Mouse (Mus musculus) left cerebral cortex, adult 8-10 months (tissue): ENCODE measurements at regions not wholly inside any gene's neighbourhood (a gene's known extent, or its start where the extent isn't known, plus 50 kb on each side); places are given as distances from the start of the nearest gene placed in this dataset.
"Not testable (repeated sequence)": the region's sequence is repeated elsewhere in the genome, so short reads cannot be mapped to it uniquely, and the experiment has no call there.

ENCODE experiments used
- DNase-seq, 2 experiments: peaks; one replicate each; pipeline ENCODE4 v3.0.0; 2022; ENCODE audit warnings: low spot score in 2 of 2

- no peak for DNase-seq
These were observed 95.7 kb downstream of the Mfap3l start for GRCm38 (mm10) chr8:60728339-60728738.

GRCm38 (mm10) chr8:60732545-60732944, 99.9 kb downstream of the Mfap3l start:
- no peak for DNase-seq

- DNase-seq, result no peak
These were observed 103.3 kb downstream of the Mfap3l start for GRCm38 (mm10) chr8:60735961-60736360.

GRCm38 (mm10) chr8:60736401-60736800, 103.8 kb downstream of the Mfap3l start:
- no peak for DNase-seq

GRCm38 (mm10) chr8:60736913-60737312, 104.3 kb downstream of the Mfap3l start:
- DNase-seq, result no peak

- no peak for DNase-seq
These were observed 105.0 kb downstream of the Mfap3l start for GRCm38 (mm10) chr8:60737616-60738015.

GRCm38 (mm10) chr8:60745877-60746276, 113.2 kb downstream of the Mfap3l start:
- no peak for DNase-seq

- no peak for DNase-seq
These were observed 113.9 kb downstream of the Mfap3l start for GRCm38 (mm10) chr8:60746486-60746885.

- no peak for DNase-seq
These were observed 123.2 kb downstream of the Mfap3l start for GRCm38 (mm10) chr8:60755704-60756415.

- DNase-seq, result no peak
These were observed 126.3 kb upstream of the Hpf1 start for GRCm38 (mm10) chr8:60763959-60764358.

GRCm38 (mm10) chr8:60773350-60773749, 116.9 kb upstream of the Hpf1 start:
- DNase-seq, result peak in 1 of 2 experiments; percentile 87

- not testable (repeated sequence) for DNase-seq
These were observed 114.0 kb upstream of the Hpf1 start for GRCm38 (mm10) chr8:60776251-60776650.

- no peak for DNase-seq
These were observed 105.2 kb upstream of the Hpf1 start for GRCm38 (mm10) chr8:60785049-60785448.

- DNase-seq, result no peak
These were observed 99.8 kb upstream of the Hpf1 start for GRCm38 (mm10) chr8:60790453-60790852.

- no peak for DNase-seq
These were observed 97.7 kb upstream of the Hpf1 start for GRCm38 (mm10) chr8:60792518-60792917.

GRCm38 (mm10) chr8:60804787-60805186, 85.4 kb upstream of the Hpf1 start:
- no peak for DNase-seq

GRCm38 (mm10) chr8:60806772-60807171, 83.4 kb upstream of the Hpf1 start:
- DNase-seq, result no peak

GRCm38 (mm10) chr8:60809806-60810205, 80.4 kb upstream of the Hpf1 start:
- no peak for DNase-seq

GRCm38 (mm10) chr8:60810955-60811354, 79.3 kb upstream of the Hpf1 start:
- no peak for DNase-seq

- no peak for DNase-seq
These were observed 64.4 kb upstream of the Hpf1 start for GRCm38 (mm10) chr8:60825676-60826442.

GRCm38 (mm10) chr8:60827241-60827640, 63.0 kb upstream of the Hpf1 start:
- no peak for DNase-seq

- no peak for DNase-seq
These were observed 61.1 kb upstream of the Hpf1 start for GRCm38 (mm10) chr8:60829093-60829492.

GRCm38 (mm10) chr8:60830556-60830955, 59.7 kb upstream of the Hpf1 start:
- DNase-seq, result no peak
